Mouse (Mus musculus) heart, postnatal 0 days (tissue): ENCODE data around the gene Nhej1. TPM values are rescaled to one million over a fixed set of nuclear protein-coding genes. Genes with fewer than 3 reads are reported as not detected.

Experiments
- ATAC-seq: fragments of 200-750 bp; cut with Nextera tagmentation; 2 replicates; pipeline ENCODE4 v1.8.0; 2017; ENCODE audit warnings: low read depth, moderate number of reproducible peaks, moderate library complexity; ENCODE audit not compliant: insufficient read depth
- DNase-seq: peaks from one replicate; pipeline ENCODE4 v3.0.0-alpha.2; 2016; ENCODE audit warnings: low spot score
- H3K27ac ChIP-seq: fragments of 300-500 bp; sonication (generic); 2 replicates; pipeline ENCODE4 v1.5.1; 2014; ENCODE audit warnings: low read depth, mild to moderate bottlenecking
- H3K27me3 ChIP-seq: fragments of 300-500 bp; sonication (generic); 2 replicates; pipeline ENCODE4 v1.6.1; 2014; ENCODE audit warnings: low read length, mixed read lengths; ENCODE audit not compliant: control insufficient read depth, insufficient read depth
- H3K36me3 ChIP-seq: fragments of 300-500 bp; sonication (generic); replicated peaks from 2 replicates; pipeline ENCODE4 v1.6.1; 2014; ENCODE audit warnings: low read length, mixed read lengths; ENCODE audit not compliant: control insufficient read depth, insufficient read depth
- H3K4me1 ChIP-seq: fragments of 300-500 bp; sonication (generic); 2 replicates; pipeline ENCODE4 v1.6.1; 2014; ENCODE audit warnings: antibody characterized with exemption; ENCODE audit not compliant: control insufficient read depth, insufficient read depth
- H3K4me2 ChIP-seq: fragments of 300-500 bp; sonication (generic); 2 replicates; pipeline ENCODE4 v1.6.1; 2014; ENCODE audit warnings: low read depth, mild to moderate bottlenecking, low read length, moderate library complexity
- H3K4me3 ChIP-seq: fragments of 300-500 bp; sonication (generic); 2 replicates; pipeline ENCODE4 v1.5.1; 2014; ENCODE audit warnings: low read depth, low read length
- H3K9ac ChIP-seq: fragments of 300-500 bp; sonication (generic); replicated peaks from 2 replicates; pipeline ENCODE4 v1.6.1; 2014; ENCODE audit warnings: low read depth, low read length, mixed read lengths
- H3K9me3 ChIP-seq: fragments of 300-500 bp; sonication (generic); replicated peaks from 2 replicates; pipeline ENCODE4 v1.6.1; 2016; ENCODE audit warnings: low read length; ENCODE audit not compliant: control insufficient read depth
- CTCF ChIP-seq: IDR thresholded peaks from 2 replicates; pipeline ENCODE4 v1.5.1; 2016; ENCODE audit warnings: antibody characterized with exemption, control low read depth, low read depth
- EP300 ChIP-seq: IDR thresholded peaks from 2 replicates; pipeline ENCODE4 v1.6.1; 2016; ENCODE audit warnings: antibody characterized with exemption, low read depth
- WGBS: fragments of 180-500 bp; shearing (Covaris S2); extraction: QIAGEN DNeasy Blood & Tissue Kit; methylation state at CpG from one replicate; pipeline ENCODE4 v1.1.7; 2014; 5-methylcytosine and 5-hydroxymethylcytosine counted together
- polyA plus RNA-seq: library from polyadenylated mRNA; unstranded; fragments of >200 nt; fragmentation: Nextera tagmentation; extraction: Ambion mirVana; gene quantifications from 2 replicates; pipeline ENCODE4 v1.2.1, GENCODE M21; 2015
- total RNA-seq: library from RNA; depleted of rRNA; stranded (reverse); fragments of >200 nt; gene quantifications from 2 replicates; pipeline ENCODE4 v1.2.3, GENCODE M21; 2014; ENCODE audit warnings: low replicate concordance

The Nhej1 gene
- total and polyA plus RNA-seq, 2 experiments from 2014 or later = 6.1 to 8.4 TPM

DNA sequence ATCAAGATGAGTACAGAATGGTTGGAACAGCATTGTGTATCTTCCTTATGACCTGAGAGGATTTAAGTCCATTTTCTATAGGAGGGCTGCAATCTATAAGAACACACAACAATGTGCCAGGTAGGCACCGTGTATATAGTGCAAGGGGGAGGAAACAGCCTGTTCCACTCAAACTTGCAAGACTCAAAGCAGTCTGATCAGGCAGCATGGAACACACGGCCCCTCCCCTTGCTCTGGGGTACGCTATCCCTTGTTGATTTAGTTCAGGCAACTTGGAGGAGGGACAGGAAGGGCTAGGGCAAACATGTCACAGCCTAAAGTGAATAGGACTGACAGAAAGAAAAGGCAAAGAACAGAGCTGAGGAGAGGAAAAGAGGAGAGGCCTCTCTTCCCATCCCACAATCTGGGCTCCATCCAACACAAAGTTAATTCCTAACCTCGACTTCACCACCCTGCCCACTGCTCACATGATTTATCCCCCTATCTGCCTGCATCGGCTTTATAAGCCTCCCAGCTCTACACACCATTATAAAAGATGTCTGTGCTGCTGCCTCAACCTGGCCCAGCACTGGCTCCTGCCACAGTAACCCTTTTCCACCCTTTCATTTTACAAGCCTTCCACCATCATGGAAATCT, 110.7 kb downstream of the Nhej1 start:
- peaks cover 5% of the 10 kb centered on the region for H3K4me1 ChIP-seq
- ATAC-seq (no peak), DNase-seq (no peak)
- TF ChIP-seq CTCF = no peak
- TF ChIP-seq EP300 = no peak
- 43% methylated on average over 5 of the region's 5 CpGs for WGBS
- H3K9ac ChIP-seq = no peak overlapping the region
- H3K9me3 ChIP-seq = no peaks in the 10 kb centered on the region
- H3K27ac ChIP-seq = no peak overlapping the region
- H3K4me3 ChIP-seq = no peak overlapping the region
- no peak overlapping the region for H3K4me2 ChIP-seq
- H3K36me3 ChIP-seq = no peaks in the 10 kb centered on the region
- no peaks in the 10 kb centered on the region for H3K27me3 ChIP-seq

DNA sequence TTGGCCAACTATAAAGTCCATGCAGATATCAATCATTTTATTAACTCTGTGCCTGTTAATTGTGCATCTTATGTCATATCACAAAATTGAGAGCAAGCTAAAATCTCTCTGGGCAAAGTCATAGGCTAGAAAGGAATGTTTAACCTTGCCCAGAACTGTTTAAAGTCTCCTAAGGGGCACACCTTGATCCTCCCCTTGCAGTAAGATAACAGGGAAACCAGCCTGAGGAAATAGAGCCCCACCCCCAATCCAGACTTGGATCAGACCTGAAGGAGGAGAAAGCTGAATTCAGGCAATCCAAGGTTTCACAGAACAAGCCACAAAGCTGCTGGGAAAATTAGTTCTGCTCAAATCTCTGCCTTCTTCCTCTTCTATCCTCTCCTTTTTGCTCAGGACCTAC, 114.2 kb downstream of the Nhej1 start:
- TF ChIP-seq EP300 (no peak), CTCF (no peak)
- H3K4me3 ChIP-seq = no peak overlapping the region
- H3K4me2 ChIP-seq = no peak overlapping the region
- no peak for ATAC-seq
- H3K27ac ChIP-seq = no peak overlapping the region
- no peaks in the 10 kb centered on the region for H3K27me3 ChIP-seq
- no peak overlapping the region for H3K9ac ChIP-seq
- H3K9me3 ChIP-seq = no peaks in the 10 kb centered on the region
- H3K4me1 ChIP-seq = peaks cover 9% of the 10 kb centered on the region
- no peaks in the 10 kb centered on the region for H3K36me3 ChIP-seq
- no peak for DNase-seq

DNA sequence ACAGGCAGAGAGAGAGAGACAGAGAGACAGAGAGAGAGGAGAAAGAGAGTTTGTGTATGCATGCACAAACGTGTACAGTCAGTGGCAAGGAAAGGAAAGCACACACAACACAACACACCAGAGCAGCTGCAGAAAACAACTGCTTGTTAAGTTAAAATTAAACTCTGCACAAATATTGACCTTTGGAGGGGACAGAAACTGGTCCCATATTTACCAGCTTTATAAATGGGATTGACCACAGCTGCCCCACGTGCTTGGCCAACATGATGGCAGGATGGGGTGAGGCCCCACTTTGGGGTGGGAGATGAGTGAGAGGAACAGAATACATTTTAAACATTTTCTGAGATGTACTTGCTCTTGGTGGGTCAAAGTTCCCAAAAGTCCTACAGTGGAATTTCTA, 114.8 kb downstream of the Nhej1 start:
- 73% methylated on average over 2 of the region's 2 CpGs for WGBS
- no peaks in the 10 kb centered on the region for H3K27me3 ChIP-seq
- H3K4me2 ChIP-seq = no peak overlapping the region
- no peak overlapping the region for H3K4me3 ChIP-seq
- H3K4me1 ChIP-seq = 0 out of 2 replicates have a peak, but pooled peaks cover 8% of the 10 kb centered on the region
- H3K36me3 ChIP-seq = no peaks in the 10 kb centered on the region
- no peak for ATAC-seq
- H3K9me3 ChIP-seq = no peaks in the 10 kb centered on the region
- no peak for DNase-seq
- no peak overlapping the region for H3K9ac ChIP-seq
- TF ChIP-seq EP300 (no peak), CTCF (no peak)
- no peak overlapping the region for H3K27ac ChIP-seq

DNA sequence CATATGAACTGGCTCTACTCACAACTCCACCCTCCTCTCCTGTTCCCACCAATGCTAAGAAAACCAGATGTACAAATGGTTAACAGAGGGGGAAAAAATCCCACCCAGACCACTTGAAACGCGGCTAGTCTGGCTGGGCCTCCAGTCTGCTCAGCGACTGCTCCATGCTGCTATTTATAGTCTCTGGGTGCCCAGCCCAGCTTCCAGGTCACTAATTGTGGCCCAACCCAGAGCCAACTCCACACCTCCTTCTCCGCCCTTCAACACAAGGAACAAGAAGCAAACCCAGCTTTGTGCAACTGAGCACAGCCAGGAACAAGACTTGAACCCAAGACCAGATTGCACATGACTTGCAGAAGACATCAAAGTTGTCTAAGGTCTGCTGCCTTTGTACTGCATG, 119.0 kb downstream of the Nhej1 start:
- no peaks in the 10 kb centered on the region for H3K9me3 ChIP-seq
- no peaks in the 10 kb centered on the region for H3K27me3 ChIP-seq
- no peak overlapping the region for H3K4me2 ChIP-seq
- ATAC-seq = peak; percentile 24; the same call in 1 of the 2 replicates
- TF ChIP-seq EP300 (no peak), CTCF (no peak)
- 11% methylated on average over 4 of the region's 4 CpGs for WGBS
- H3K27ac ChIP-seq = no peak overlapping the region
- 0 out of 2 replicates have a peak, but pooled peaks cover 8% of the 10 kb centered on the region for H3K4me1 ChIP-seq
- no peak overlapping the region for H3K9ac ChIP-seq
- no peak overlapping the region for H3K4me3 ChIP-seq
- no peaks in the 10 kb centered on the region for H3K36me3 ChIP-seq
- DNase-seq = peak; percentile 29

DNA sequence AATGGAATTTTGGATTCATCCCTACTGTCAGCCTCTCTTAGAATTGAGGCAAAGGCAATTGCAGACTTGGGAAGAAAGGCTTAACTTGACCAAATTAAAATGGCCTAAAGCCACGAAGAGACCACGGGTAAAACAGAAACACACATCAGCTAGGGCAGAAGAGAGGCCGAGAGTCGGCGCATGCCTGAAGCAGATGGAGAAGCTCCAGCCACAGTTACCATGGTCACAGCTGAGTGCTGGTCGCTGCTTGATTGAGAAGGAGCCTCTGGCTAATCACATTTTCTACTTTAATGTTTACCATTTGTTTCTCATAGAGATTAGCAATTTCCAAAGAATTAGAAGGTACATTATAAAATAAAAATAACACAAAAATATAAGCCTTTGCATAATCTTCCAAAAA, 123.8 kb downstream of the Nhej1 start:
- Histone ChIP-seq H3K27ac (no peak overlapping the region), H3K27me3 (no peaks in the 10 kb centered on the region), H3K36me3 (no peaks in the 10 kb centered on the region), H3K9me3 (no peaks in the 10 kb centered on the region), H3K4me2 (no peak overlapping the region), H3K4me1 (0 out of 2 replicates have a peak, but pooled peaks cover 7% of the 10 kb centered on the region), H3K4me3 (no peak overlapping the region), H3K9ac (no peak overlapping the region)
- no peak for ATAC-seq
- TF ChIP-seq CTCF (no peak), EP300 (no peak)
- no peak for DNase-seq
- WGBS = 62% methylated on average over 6 of the region's 6 CpGs

DNA sequence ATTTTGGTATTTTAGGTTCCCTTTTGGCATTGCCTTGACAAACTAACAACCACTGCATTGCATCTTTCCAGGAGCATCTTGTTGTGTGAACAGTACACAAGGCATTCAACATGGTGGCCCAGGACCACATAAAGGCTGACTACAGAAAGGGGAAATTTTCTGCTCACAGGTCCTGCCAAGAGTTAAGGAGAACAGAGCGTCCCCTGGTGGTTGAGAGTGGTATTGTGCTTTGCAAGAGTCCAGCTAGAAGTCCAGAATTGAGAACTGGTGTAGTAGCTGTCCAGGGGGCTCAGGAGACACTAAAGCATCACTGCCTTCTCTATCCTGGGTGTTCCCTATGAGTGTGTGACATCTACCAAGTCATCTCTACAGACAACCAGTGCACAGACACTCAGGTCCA, 124.5 kb downstream of the Nhej1 start:
- Histone ChIP-seq H3K4me2 (no peak overlapping the region), H3K4me1 (0 out of 2 replicates have a peak, but pooled peaks cover under 1% of the 10 kb centered on the region), H3K9me3 (no peaks in the 10 kb centered on the region), H3K36me3 (no peaks in the 10 kb centered on the region), H3K27me3 (no peaks in the 10 kb centered on the region), H3K4me3 (no peak overlapping the region), H3K9ac (no peak overlapping the region), H3K27ac (no peak overlapping the region)
- DNase-seq = no peak
- no peak for ATAC-seq
- WGBS = 0% methylated on average over 1 of the region's 1 CpGs
- peak; percentile 62 for TF ChIP-seq CTCF
- no peak for TF ChIP-seq EP300
